Mouse (Mus musculus): ENCODE measurements around the gene Gm49325.

Gm49325 gene

GRCm38 (mm10) chr10:77589749-77590148, 16.2 kb upstream of the Gm49325 start:
- no peak for DNase-seq

- DNase-seq: no peak
Observed at GRCm38 (mm10) chr10:77590812-77591211, 15.2 kb upstream of the Gm49325 start.

- peak; percentile 61 for DNase-seq
Observed at GRCm38 (mm10) chr10:77591546-77591945, 14.5 kb upstream of the Gm49325 start.

GRCm38 (mm10) chr10:77596060-77596459, 9.9 kb upstream of the Gm49325 start:
- no peak for DNase-seq

GRCm38 (mm10) chr10:77603021-77603420, 3.0 kb upstream of the Gm49325 start:
- no peak for DNase-seq

GRCm38 (mm10) chr10:77604111-77604510, 1.9 kb upstream of the Gm49325 start:
- DNase-seq: no peak

- DNase-seq: no peak
Observed at GRCm38 (mm10) chr10:77604958-77605357, 1.0 kb upstream of the Gm49325 start.

GRCm38 (mm10) chr10:77605368-77605767, 629 bp upstream of the Gm49325 start:
- DNase-seq: no peak

- no peak for DNase-seq
Observed at GRCm38 (mm10) chr10:77606855-77607254, 858 bp downstream of the Gm49325 start.

- no peak for DNase-seq
Observed at GRCm38 (mm10) chr10:77607441-77607840, 1.4 kb downstream of the Gm49325 start.

GRCm38 (mm10) chr10:77608589-77608988, 2.6 kb downstream of the Gm49325 start:
- no peak for DNase-seq

GRCm38 (mm10) chr10:77610221-77610961, 4.4 kb downstream of the Gm49325 start:
- DNase-seq: no peak

GRCm38 (mm10) chr10:77613409-77613808, 7.4 kb downstream of the Gm49325 start:
- no peak for DNase-seq

- DNase-seq: no peak
Observed at GRCm38 (mm10) chr10:77615647-77616046, 9.7 kb downstream of the Gm49325 start.

GRCm38 (mm10) chr10:77616166-77616565, 10.2 kb downstream of the Gm49325 start:
- DNase-seq: no peak

GRCm38 (mm10) chr10:77616926-77617325, 10.9 kb downstream of the Gm49325 start:
- no peak for DNase-seq

GRCm38 (mm10) chr10:77621546-77621945, 15.5 kb downstream of the Gm49325 start:
- no peak for DNase-seq

GRCm38 (mm10) chr10:77622055-77622988, 16.3 kb downstream of the Gm49325 start, which contains the start of gene Ube2g2:
Ube2g2 (plus strand) TSS chr10:77622275.
- DNase-seq: peak; percentile 90

GRCm38 (mm10) chr10:77623069-77623492, 17.1 kb downstream of the Gm49325 start:
- DNase-seq: peak; percentile 78

GRCm38 (mm10) chr10:77623639-77624400, 17.8 kb downstream of the Gm49325 start:
- DNase-seq: no peak

- peak; percentile 79 for DNase-seq
Observed at GRCm38 (mm10) chr10:77624570-77624995, 18.6 kb downstream of the Gm49325 start.

GRCm38 (mm10) chr10:77626036-77626435, 20.0 kb downstream of the Gm49325 start:
- DNase-seq: no peak

- no peak for DNase-seq
Observed at GRCm38 (mm10) chr10:77626591-77626990, 20.6 kb downstream of the Gm49325 start.

Data from layer of hippocampus, adult 9-11 months (tissue).